Mouse (Mus musculus) kidney, postnatal 36 days (tissue): ENCODE data around the gene Smad3.

Source experiments
- DNase-seq, 2 experiments: peaks; one replicate each; pipeline ENCODE4 v3.0.0; 2021 to 2022; ENCODE audit warnings: mixed read lengths in 2 of 2

The Smad3 gene

DNA sequence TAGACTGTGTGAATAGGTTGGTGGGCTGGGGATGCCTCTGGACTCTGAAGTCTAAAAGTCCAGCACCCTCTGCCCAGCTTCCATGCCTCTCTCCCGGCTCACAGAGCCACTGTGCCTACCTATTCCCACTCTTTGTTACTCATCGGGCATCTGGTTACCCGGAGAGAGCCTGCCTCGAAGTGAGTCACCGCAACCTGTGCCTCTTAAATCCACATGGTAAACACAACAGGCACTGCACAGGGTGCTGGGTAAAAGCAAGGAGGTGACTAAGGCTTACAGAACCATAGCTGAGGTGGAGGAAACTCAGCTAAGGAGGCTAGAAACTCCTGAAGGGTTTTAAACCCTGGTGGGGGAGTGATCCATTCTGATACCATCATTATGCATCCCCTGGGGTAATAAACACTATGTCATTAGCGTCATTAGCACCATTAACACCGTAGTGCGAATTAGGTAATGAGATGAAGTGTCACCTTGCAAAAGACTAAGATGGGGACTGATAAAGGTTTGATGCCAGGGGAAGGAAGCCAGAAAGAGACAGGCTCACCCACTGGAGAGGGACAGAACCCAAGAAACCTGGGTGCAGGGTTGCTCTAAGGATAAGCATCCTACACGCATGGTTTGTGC lies 38.9 kb downstream of the Smad3 start:
- DNase-seq, result no peak

DNA sequence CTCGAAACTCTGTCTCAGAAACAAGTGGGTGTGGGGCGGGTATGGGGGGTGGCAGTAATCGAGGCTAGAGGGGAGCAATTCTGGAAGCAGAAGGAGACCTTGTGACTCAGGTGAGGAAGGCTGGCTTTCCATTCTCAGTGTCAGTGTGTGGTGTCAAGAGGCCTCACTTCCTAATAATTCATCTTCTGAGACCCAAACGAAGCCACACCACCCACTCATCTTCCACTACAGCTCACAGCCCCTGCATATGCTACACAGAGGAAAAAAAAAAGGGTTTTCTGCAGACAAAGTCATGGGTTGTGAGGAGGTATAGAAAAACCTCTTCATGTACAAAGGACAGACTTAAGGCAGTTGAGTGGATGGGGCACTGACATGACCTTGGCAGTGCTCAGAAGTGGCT lies 39.6 kb downstream of the Smad3 start:
- no peak for DNase-seq

GRCm38 (mm10) chr9:63717474-63718005 lies 40.3 kb downstream of the Smad3 start:
- peak; percentile 10 to 49 for DNase-seq

- DNase-seq, result peak; percentile 80 to 93
These were observed 41.4 kb downstream of the Smad3 start for GRCm38 (mm10) chr9:63716150-63717138.

DNA sequence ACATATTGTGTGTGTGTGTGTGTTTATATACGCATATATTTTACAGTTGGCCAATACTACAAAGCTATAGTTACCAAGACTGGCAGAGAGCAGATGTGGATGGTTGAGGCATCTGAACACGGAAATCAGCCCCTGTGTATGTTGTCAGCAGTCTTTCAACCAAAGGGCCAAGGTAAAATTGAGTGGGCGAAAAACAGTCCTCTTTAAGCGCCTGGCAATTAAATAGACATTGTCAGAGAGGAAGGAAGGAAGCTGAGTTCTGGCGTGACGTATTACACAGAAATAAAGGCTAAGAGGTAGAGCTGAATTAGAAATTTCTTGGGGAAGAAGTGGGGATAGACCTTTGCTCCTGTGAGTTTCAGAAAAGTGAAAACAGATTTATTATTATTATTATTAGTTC lies 43.2 kb downstream of the Smad3 start:
- no peak for DNase-seq

DNA sequence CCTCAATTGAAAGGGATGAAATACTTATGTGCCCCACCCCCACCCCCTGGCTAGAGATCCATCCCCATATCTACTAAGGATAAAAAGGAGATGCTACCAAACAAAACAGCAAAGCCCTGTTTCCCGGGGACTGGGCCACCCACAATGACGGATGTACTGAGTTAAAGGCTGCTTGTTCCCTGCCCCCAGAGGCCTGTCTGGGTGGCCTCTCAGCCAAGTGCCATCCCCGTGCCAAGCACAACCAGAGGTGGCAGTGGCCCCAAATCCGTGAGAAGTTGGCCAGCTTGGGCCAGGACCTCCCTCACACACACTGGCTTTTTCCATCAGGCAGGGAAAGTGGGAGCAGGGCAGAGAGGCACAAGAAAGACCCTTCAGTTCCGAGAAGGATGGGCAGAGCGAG lies 45.0 kb downstream of the Smad3 start:
- no peak for DNase-seq

GRCm38 (mm10) chr9:63711580-63712230 lies 46.1 kb downstream of the Smad3 start:
- peak; percentile 45 to 61 for DNase-seq

DNA sequence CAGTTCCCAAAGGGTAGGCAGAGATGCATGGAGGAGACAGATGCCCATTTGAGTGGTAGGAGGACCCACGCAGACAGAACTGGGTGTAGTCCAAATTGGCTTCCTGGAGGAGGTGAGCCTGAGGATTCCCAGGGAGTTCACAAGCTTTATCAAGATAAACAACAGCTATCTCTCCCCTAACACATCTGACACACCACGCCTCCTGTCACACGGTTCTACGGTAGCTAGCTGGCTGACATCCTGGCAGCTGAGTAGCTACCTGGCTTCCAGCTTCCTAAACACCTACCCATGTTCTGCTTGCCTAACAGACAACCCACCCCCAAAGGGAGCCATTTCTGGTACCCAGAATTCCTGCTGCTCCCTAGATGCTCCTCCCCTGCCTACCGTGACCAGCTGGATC lies 47.9 kb downstream of the Smad3 start:
- no peak for DNase-seq

GRCm38 (mm10) chr9:63709266-63709665 lies 48.5 kb downstream of the Smad3 start:
- no peak for DNase-seq

DNA sequence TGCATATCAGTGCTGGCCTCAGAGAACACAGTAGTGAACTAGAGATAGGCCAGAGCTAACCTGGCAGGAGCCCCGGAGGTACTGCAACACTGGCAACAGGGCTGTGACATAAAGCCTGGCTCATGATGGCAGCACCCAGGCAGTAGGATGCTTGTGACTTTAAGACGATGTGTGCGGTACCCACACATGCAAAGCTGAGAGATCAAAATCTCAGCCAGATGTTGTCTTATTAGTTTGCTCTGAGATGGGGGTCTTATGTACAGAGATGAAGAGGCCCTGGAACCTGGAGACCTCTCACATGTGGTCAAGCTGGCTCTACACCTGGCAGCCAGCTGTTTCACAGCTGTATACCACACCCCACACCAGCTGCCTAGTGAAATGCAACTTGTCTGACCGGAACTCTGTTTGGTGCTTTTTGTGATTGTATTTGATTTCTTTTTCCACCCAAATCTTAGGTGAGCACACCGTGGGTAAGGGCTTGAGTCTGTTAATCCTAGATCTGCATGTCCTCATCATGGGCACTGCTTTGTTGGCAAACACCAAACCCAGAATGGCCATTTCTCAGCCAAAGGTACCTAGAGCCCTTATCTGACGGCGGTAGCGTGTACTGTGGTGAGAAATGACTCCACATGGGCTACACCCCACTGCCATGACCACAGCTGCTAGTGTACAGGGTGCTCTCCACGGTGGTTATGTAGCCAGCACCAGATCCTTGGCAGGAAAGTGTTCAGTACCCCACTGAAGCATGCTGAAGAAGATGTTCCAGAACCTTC lies 49.8 kb downstream of the Smad3 start:
- no peak for DNase-seq

GRCm38 (mm10) chr9:63706152-63706733 lies 51.6 kb downstream of the Smad3 start:
- DNase-seq, result peak; percentile 83 to 85

- DNase-seq, result no peak
These were observed 52.6 kb downstream of the Smad3 start for GRCm38 (mm10) chr9:63704979-63705751.

DNA sequence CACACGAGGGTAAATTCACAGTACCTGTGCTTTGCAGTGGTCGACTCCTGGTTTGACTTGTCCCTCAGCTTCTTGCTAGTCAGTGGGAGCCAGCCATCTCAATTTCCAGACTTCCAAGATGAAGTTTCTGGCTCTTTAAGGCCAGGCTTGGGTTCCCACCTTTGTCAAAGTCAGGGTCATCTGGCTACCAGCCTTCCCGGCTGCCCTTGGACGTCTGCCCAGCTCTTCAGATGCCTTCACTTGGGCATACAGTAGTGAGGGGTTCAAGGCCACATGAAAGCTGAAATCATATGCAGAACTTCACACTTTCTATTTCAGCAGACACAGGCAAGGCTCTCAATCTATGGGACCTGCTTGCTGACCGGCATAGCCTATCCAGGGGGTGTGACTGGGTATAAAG lies 53.7 kb downstream of the Smad3 start:
- DNase-seq, result peak in 1 of 2 experiments; percentile 69

- peak; percentile 42 to 61 for DNase-seq
These were observed 54.5 kb downstream of the Smad3 start for GRCm38 (mm10) chr9:63703236-63703785.

GRCm38 (mm10) chr9:63702502-63703013 lies 55.2 kb downstream of the Smad3 start:
- peak in 1 of 2 experiments; percentile 50 for DNase-seq

GRCm38 (mm10) chr9:63701957-63702309 lies 55.9 kb downstream of the Smad3 start:
- DNase-seq, result no peak

- DNase-seq, result peak in 1 of 2 experiments; percentile 58
These were observed 56.4 kb downstream of the Smad3 start for GRCm38 (mm10) chr9:63701258-63701956.

- peak; percentile 71 to 75 for DNase-seq
These were observed 58.6 kb downstream of the Smad3 start for GRCm38 (mm10) chr9:63699145-63699544.

DNA sequence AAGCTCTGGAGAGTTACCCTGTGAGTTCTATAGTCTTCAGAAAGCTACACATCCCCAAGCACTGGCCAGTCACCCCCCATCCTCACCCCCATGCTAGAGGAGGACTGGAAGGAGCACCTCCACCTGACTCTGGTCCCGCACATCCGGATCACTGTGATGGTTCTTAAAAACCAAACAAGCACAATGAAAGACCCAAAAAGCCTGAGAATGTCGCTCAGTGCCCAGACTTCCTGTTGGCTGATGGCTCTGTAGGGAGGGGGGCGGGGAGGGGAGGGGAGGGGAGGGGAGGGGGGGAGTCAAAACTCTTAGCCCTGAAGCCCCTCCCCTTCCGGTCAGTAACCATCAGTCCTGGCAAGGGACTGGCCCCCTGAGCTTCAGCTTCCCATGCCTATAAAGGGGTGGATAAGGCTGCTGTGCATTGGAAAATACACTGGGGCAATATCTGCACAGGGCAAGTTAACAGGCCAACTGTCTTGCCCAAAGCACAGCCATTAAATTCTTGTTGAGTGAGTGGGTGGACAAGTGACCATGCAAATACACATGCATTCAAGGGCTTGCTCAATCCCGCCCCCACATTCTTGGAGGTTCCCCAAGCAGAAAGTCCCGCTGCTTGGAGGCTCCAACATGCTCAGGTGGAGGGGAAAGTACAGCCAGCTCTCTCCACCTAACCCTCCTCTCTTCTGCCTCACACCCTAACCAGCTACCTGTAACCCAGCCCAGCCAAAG lies 59.3 kb downstream of the Smad3 start:
- DNase-seq, result peak; percentile 73 to 87
